Mouse (Mus musculus) MEL (cell line): Measurements from ENCODE around the gene Pip4k2c. TPM values are rescaled to one million over a fixed set of nuclear protein-coding genes. Genes with fewer than 3 reads are reported as not detected.

Experiments used
- DNase-seq: peaks from one replicate; pipeline ENCODE4 v3.0.0; 2011; ENCODE audit warnings: low read depth, low spot score
- H3K27ac ChIP-seq: 2 replicates; pipeline ENCODE4 v1.5.1; 2012; ENCODE audit warnings: low read depth, mild to moderate bottlenecking, control low read depth, low read length, moderate library complexity; ENCODE audit not compliant: control insufficient read depth
- H3K27me3 ChIP-seq, 2 experiments: fragments of 150-350 bp in 1 of 2; sonication (generic) in 1 of 2; 2 replicates each; pipeline ENCODE4 v1.6.1; 2012; ENCODE audit warnings: low read length in 2 of 2, mild to moderate bottlenecking in 2 of 2, improper control_type of control experiment in 1 of 2, moderate library complexity in 1 of 2; ENCODE audit not compliant: insufficient read depth in 2 of 2, control insufficient read depth in 1 of 2
- H3K36me3 ChIP-seq, 2 experiments: 2 replicates each; pipeline ENCODE4 v1.6.1; 2012 to 2014; ENCODE audit warnings: low read length in 2 of 2, improper control_type of control experiment in 1 of 2, inconsistent platforms in 1 of 2, mild to moderate bottlenecking in 1 of 2; ENCODE audit not compliant: insufficient read depth in 2 of 2, control insufficient read depth in 1 of 2
- H3K4me1 ChIP-seq, 2 experiments: fragments of 150-350 bp in 1 of 2; sonication (generic) in 1 of 2; 2 replicates each; pipeline ENCODE4 v1.6.1; 2012; ENCODE audit warnings: low read length in 2 of 2, improper control_type of control experiment in 1 of 2, mild to moderate bottlenecking in 1 of 2; ENCODE audit not compliant: insufficient read depth in 2 of 2, control insufficient read depth in 1 of 2
- H3K4me3 ChIP-seq, 2 experiments: fragments of 150-350 bp in 1 of 2; sonication (generic) in 1 of 2; 2 replicates each; pipeline ENCODE4 v1.5.1; 2012; ENCODE audit warnings: low read depth in 2 of 2, low read length in 2 of 2, mild to moderate bottlenecking in 2 of 2, moderate library complexity in 2 of 2, control low read depth in 1 of 2, improper control_type of control experiment in 1 of 2; ENCODE audit not compliant: control insufficient read depth in 1 of 2, insufficient read depth in 1 of 2
- H3K79me2 ChIP-seq: 2 replicates; pipeline ENCODE4 v1.6.1; 2012; ENCODE audit warnings: mild to moderate bottlenecking, low read length, moderate library complexity; ENCODE audit not compliant: control insufficient read depth, poor library complexity, insufficient read depth
- H3K9ac ChIP-seq: 2 replicates; pipeline ENCODE4 v1.6.1; 2012; ENCODE audit warnings: low read depth, mild to moderate bottlenecking, control low read depth, low read length, moderate library complexity; ENCODE audit not compliant: control insufficient read depth, poor library complexity, severe bottlenecking
- H3K9me3 ChIP-seq: fragments of 150-350 bp; sonication (generic); replicated peaks from 2 replicates; pipeline ENCODE4 v1.6.1; 2012; ENCODE audit warnings: mild to moderate bottlenecking, low read length, improper control_type of control experiment, moderate library complexity; ENCODE audit not compliant: insufficient read depth
- CHD2 ChIP-seq: IDR thresholded peaks from 2 replicates; pipeline ENCODE4 v1.6.1; 2011; ENCODE audit warnings: low read length, improper control_type of control experiment
- CTCF ChIP-seq, 3 experiments: IDR thresholded peaks in 2 of 3; conservative IDR thresholded peaks in 1 of 3; 2 replicates each; pipeline ENCODE4 v1.5.1; 2011 to 2012; ENCODE audit warnings: low read length in 3 of 3, low read depth in 2 of 3, mild to moderate bottlenecking in 2 of 3, improper control_type of control experiment in 1 of 3, inconsistent platforms in 1 of 3, mixed read lengths in 1 of 3, moderate library complexity in 1 of 3; ENCODE audit not compliant: control insufficient read depth in 1 of 3, insufficient read depth in 1 of 3, poor library complexity in 1 of 3, severe bottlenecking in 1 of 3
- EP300 ChIP-seq, 2 experiments: IDR thresholded peaks; 2 replicates each; pipeline ENCODE4 v1.6.1; 2011; ENCODE audit warnings: improper control_type of control experiment in 2 of 2, low read length in 2 of 2, low read depth in 1 of 2, mild to moderate bottlenecking in 1 of 2
- HCFC1 ChIP-seq: IDR thresholded peaks from 2 replicates; pipeline ENCODE4 v1.6.1; 2012; ENCODE audit warnings: low read depth, mild to moderate bottlenecking, inconsistent platforms, low read length, improper control_type of control experiment, moderate library complexity
- JUND ChIP-seq: IDR thresholded peaks from 2 replicates; pipeline ENCODE4 v1.6.1; 2011; ENCODE audit warnings: low read depth, mild to moderate bottlenecking, improper control_type of control experiment, low read length
- KAT2A ChIP-seq: conservative IDR thresholded peaks from 2 replicates; pipeline ENCODE4 v1.6.1; 2012; ENCODE audit warnings: low read depth, low read length, improper control_type of control experiment, inconsistent platforms
- POLR2A ChIP-seq, 2 experiments: IDR thresholded peaks; 2 replicates each; pipeline ENCODE4 v1.6.1; 2011 to 2012; ENCODE audit warnings: low read length in 2 of 2, mild to moderate bottlenecking in 2 of 2, control low read depth in 1 of 2, improper control_type of control experiment in 1 of 2, low read depth in 1 of 2, moderate library complexity in 1 of 2; ENCODE audit not compliant: control insufficient read depth in 1 of 2, insufficient read depth in 1 of 2, poor library complexity in 1 of 2
- RAD21 ChIP-seq: IDR thresholded peaks from 2 replicates; pipeline ENCODE4 v1.6.1; 2011; ENCODE audit warnings: mild to moderate bottlenecking, low read depth, low read length, improper control_type of control experiment
- SMC3 ChIP-seq: IDR thresholded peaks from 2 replicates; pipeline ENCODE4 v1.6.1; 2011; ENCODE audit warnings: low read depth, low read length, improper control_type of control experiment
- TCF12 ChIP-seq: IDR thresholded peaks from 2 replicates; pipeline ENCODE4 v1.6.1; 2014; ENCODE audit warnings: low read depth, mild to moderate bottlenecking, inconsistent platforms, low read length, improper control_type of control experiment, moderate library complexity
- ZC3H11A ChIP-seq: IDR thresholded peaks from 2 replicates; pipeline ENCODE4 v1.6.1; 2012; ENCODE audit warnings: low read depth, mild to moderate bottlenecking, inconsistent platforms, low read length, improper control_type of control experiment
- polyA plus RNA-seq, 2 experiments: library from polyadenylated mRNA; stranded (reverse) in 1 of 2; unstranded in 1 of 2; fragments of >175 nt in 1 of 2; fragments of >200 nt in 1 of 2; gene quantifications; 2 replicates each; pipeline versions ENCODE4 v1.2.1 to v1.2.4; 2012; ENCODE audit warnings: low replicate concordance in 2 of 2, low read depth in 1 of 2; ENCODE audit not compliant: insufficient read length in 2 of 2, insufficient read depth in 1 of 2, missing spikeins in 1 of 2
- total RNA-seq: library from RNA; depleted of rRNA; stranded (reverse); fragments of 300-350 nt; gene quantifications from 2 replicates; pipeline ENCODE4 v1.2.3, GENCODE M21; 2012

Pip4k2c gene
- total and polyA plus RNA-seq, 3 experiments: 31.9 to 58.2 TPM; not detected in 1

DNA sequence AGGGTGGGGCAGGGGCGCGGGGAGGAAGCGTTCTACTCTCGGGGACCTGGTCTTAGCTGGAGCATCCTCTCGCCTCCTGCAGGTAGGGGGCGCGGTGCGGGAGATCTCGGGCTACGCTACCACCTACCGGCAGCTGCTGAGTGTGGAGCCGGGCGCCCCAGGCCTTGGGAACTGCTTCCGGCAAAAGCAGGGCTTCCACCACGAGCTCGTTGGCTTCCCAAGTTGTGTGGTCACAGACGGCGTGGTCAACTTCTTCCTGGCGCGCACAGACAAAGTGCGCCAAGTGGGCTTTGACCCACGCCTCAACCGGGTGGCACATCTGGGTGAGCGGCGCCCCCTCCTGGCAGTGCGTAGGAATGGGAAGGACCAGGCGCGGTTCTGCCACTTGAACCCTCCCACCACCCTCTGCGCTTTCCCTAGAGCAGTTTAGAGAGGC, 40.5 kb downstream of the Pip4k2c start:
- Histone ChIP-seq H3K4me3 (no peak overlapping the region), H3K36me3 (peaks cover 0 to 3% of the 10 kb centered on the region in 2 experiments; a peak in 2 of 4 replicates)
- peak; percentile 38 for TF ChIP-seq RAD21
- TF ChIP-seq EP300 (IDR thresholded peaks at IDR 0.05; ENCODE audit: low read depth in 1 of 2, low read length in 2 of 2): no peak
- TF ChIP-seq SMC3: peak; percentile 43
- TF ChIP-seq CTCF (IDR thresholded peaks at IDR 0.05 in 2 of 3, conservative IDR thresholded peaks at IDR 0.05 in 1 of 3; ENCODE audit: control insufficient read depth in 1 of 3, insufficient read depth in 1 of 3, low read depth in 2 of 3, low read length in 3 of 3, poor library complexity in 1 of 3, severe bottlenecking in 1 of 3): peak; percentile 48 to 74 (median 62); a peak in 5 of 6 replicates
- no peak for TF ChIP-seq POLR2A (IDR thresholded peaks at IDR 0.05; ENCODE audit: control insufficient read depth in 1 of 2, insufficient read depth in 1 of 2, low read depth in 1 of 2, low read length in 2 of 2, poor library complexity in 1 of 2)
- 0 out of 2 replicates have a peak, but pooled peaks have one; percentile 16 for TF ChIP-seq ZC3H11A
- no peak for TF ChIP-seq JUND
- TF ChIP-seq KAT2A: no peak

DNA sequence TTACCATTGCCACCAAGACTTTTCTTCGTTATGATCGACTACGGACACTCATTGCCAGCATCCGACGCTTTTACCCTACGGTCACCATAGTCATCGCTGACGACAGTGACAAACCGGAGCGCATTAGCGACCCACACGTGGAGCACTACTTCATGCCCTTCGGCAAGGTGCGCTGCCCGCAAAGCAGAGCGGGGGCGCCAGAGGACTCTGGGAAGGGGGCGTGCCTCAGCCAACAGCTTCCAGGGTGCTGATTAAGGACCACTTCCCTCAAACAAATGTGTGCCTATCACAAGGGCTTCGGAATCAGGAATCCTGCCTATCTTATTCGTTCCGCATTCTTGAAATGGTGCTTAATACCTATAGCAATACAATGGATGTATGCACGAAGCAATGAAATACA, 41.4 kb downstream of the Pip4k2c start:
- DNase-seq: no peak
- H3K9ac ChIP-seq: no peak overlapping the region
- TF ChIP-seq HCFC1: no peak
- TF ChIP-seq CTCF (IDR thresholded peaks at IDR 0.05 in 2 of 3, conservative IDR thresholded peaks at IDR 0.05 in 1 of 3; ENCODE audit: control insufficient read depth in 1 of 3, insufficient read depth in 1 of 3, low read depth in 2 of 3, low read length in 3 of 3, poor library complexity in 1 of 3, severe bottlenecking in 1 of 3): peak in 2 of 3 experiments; percentile 16 to 25; a peak in 2 of 6 replicates
- H3K4me1 ChIP-seq: peaks cover 0 to 3% of the 10 kb centered on the region in 2 experiments; a peak in 1 of 4 replicates
- no peaks in the 10 kb centered on the region for H3K27me3 ChIP-seq
- peaks cover 0 to 3% of the 10 kb centered on the region in 2 experiments; a peak in 2 of 4 replicates for H3K36me3 ChIP-seq
- peaks cover 22% of the 10 kb centered on the region for H3K79me2 ChIP-seq
- no peak overlapping the region for H3K27ac ChIP-seq
- no peaks in the 10 kb centered on the region for H3K9me3 ChIP-seq
- H3K4me3 ChIP-seq: no peak overlapping the region

More for the DNA sequence above, 40.5 kb downstream of the Pip4k2c start:
- peak; percentile 22 for DNase-seq
- Histone ChIP-seq H3K79me2 (peaks cover 14% of the 10 kb centered on the region), H3K9ac (no peak overlapping the region), H3K9me3 (no peaks in the 10 kb centered on the region), H3K27me3 (no peaks in the 10 kb centered on the region), H3K27ac (no peak overlapping the region), H3K4me1 (peaks cover 0 to 3% of the 10 kb centered on the region in 2 experiments; a peak in 1 of 4 replicates)

DNA sequence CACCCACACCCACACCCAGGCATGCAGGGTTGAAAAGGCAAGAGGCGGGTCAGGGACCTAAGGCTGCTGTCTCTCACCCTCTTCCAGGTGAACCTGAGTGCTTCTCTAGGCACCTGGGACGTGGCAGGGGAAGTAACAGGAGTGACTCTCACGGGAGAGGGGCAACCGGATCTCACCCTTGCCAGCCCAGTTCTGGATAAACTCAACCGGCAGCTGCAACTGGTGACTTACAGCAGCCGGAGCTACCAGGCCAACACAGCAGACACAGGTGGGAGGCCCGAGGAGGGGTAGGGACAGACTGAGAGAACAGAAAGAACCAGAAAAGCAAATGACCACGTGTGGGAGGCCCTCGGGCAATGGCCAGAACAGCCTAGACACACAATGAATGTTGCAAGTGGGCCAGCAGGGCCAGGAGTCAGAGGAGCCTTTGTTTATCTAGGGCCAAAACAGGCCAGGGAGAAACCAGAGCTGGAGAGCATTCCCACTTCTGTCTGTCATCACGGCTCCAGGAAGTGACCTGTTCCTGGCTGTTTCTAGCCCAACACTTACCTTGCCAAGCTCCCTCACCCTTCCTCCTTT, 43.7 kb downstream of the Pip4k2c start:
- Histone ChIP-seq H3K4me1 (peaks cover 0 to 13% of the 10 kb centered on the region in 2 experiments; a peak in 3 of 4 replicates), H3K27me3 (no peaks in the 10 kb centered on the region), H3K9ac (no peak overlapping the region), H3K79me2 (peaks cover 26% of the 10 kb centered on the region), H3K27ac (no peak overlapping the region), H3K9me3 (no peaks in the 10 kb centered on the region), H3K36me3 (peaks cover 3 to 11% of the 10 kb centered on the region in 2 experiments; a peak in 3 of 4 replicates), H3K4me3 (no peak overlapping the region)
- no peak for DNase-seq
- TF ChIP-seq ZC3H11A (no peak), CHD2 (no peak), POLR2A (IDR thresholded peaks at IDR 0.05; ENCODE audit: control insufficient read depth in 1 of 2, insufficient read depth in 1 of 2, low read depth in 1 of 2, low read length in 2 of 2, poor library complexity in 1 of 2) (no peak), TCF12 (no peak)
